Mouse (Mus musculus): ENCODE measurements around the gene Mob2.

Mob2 gene

GRCm38 (mm10) chr7:142060931-142061565 is at the start of gene Mob2:
Gene Mob2 (minus strand): TSS chr7:142061065.
- peak; percentile 93 for ATAC-seq (ENCODE audit: insufficient number of reproducible peaks, low FRiP score, low TSS enrichment)

GRCm38 (mm10) chr7:142104747-142105146 is 43.9 kb upstream of the Mob2 start:
- ATAC-seq (ENCODE audit: insufficient number of reproducible peaks, low FRiP score, low TSS enrichment): no peak

- peak; percentile 64 for ATAC-seq (ENCODE audit: insufficient number of reproducible peaks, low FRiP score, low TSS enrichment)
These were observed 36.9 kb upstream of the Mob2 start for GRCm38 (mm10) chr7:142097776-142098175.

- no peak for ATAC-seq (ENCODE audit: insufficient number of reproducible peaks, low FRiP score, low TSS enrichment)
These were observed 35.8 kb upstream of the Mob2 start for GRCm38 (mm10) chr7:142096701-142097100.

GRCm38 (mm10) chr7:142095183-142095931 is 34.5 kb upstream of the Mob2 start, which contains the start of gene Dusp8:
Gene Dusp8 (minus strand): TSS chr7:142095843.
- ATAC-seq (ENCODE audit: insufficient number of reproducible peaks, low FRiP score, low TSS enrichment): peak; percentile 79

GRCm38 (mm10) chr7:142094301-142095143 is 33.7 kb upstream of the Mob2 start:
- no peak; the same call in 1 of the 2 replicates for ATAC-seq (ENCODE audit: insufficient number of reproducible peaks, low FRiP score, low TSS enrichment)

GRCm38 (mm10) chr7:142093696-142094240 is 32.9 kb upstream of the Mob2 start:
- no peak for ATAC-seq (ENCODE audit: insufficient number of reproducible peaks, low FRiP score, low TSS enrichment)

GRCm38 (mm10) chr7:142092991-142093390 is 32.1 kb upstream of the Mob2 start:
- no peak for ATAC-seq (ENCODE audit: insufficient number of reproducible peaks, low FRiP score, low TSS enrichment)

GRCm38 (mm10) chr7:142091848-142092247 is 31.0 kb upstream of the Mob2 start:
- no peak for ATAC-seq (ENCODE audit: insufficient number of reproducible peaks, low FRiP score, low TSS enrichment)

GRCm38 (mm10) chr7:142089648-142090447 is 29.0 kb upstream of the Mob2 start:
- ATAC-seq (ENCODE audit: insufficient number of reproducible peaks, low FRiP score, low TSS enrichment): no peak

GRCm38 (mm10) chr7:142088886-142089285 is 28.0 kb upstream of the Mob2 start:
- no peak for ATAC-seq (ENCODE audit: insufficient number of reproducible peaks, low FRiP score, low TSS enrichment)

- ATAC-seq (ENCODE audit: insufficient number of reproducible peaks, low FRiP score, low TSS enrichment): no peak
These were observed 26.3 kb upstream of the Mob2 start for GRCm38 (mm10) chr7:142087069-142087652.

- ATAC-seq (ENCODE audit: insufficient number of reproducible peaks, low FRiP score, low TSS enrichment): no peak
These were observed 25.5 kb upstream of the Mob2 start for GRCm38 (mm10) chr7:142086159-142086905.

- peak; percentile 26; the same call in 1 of the 2 replicates for ATAC-seq (ENCODE audit: insufficient number of reproducible peaks, low FRiP score, low TSS enrichment)
These were observed 24.0 kb upstream of the Mob2 start for GRCm38 (mm10) chr7:142084820-142085219.

GRCm38 (mm10) chr7:142084395-142084794 is 23.5 kb upstream of the Mob2 start:
- 0 out of 2 replicates have a peak, but pooled peaks have one; percentile 50 for ATAC-seq (ENCODE audit: insufficient number of reproducible peaks, low FRiP score, low TSS enrichment)

- 0 out of 2 replicates have a peak, but pooled peaks have one; percentile 19 for ATAC-seq (ENCODE audit: insufficient number of reproducible peaks, low FRiP score, low TSS enrichment)
These were observed 22.9 kb upstream of the Mob2 start for GRCm38 (mm10) chr7:142083588-142084317.

GRCm38 (mm10) chr7:142082607-142083006 is 21.7 kb upstream of the Mob2 start:
- ATAC-seq (ENCODE audit: insufficient number of reproducible peaks, low FRiP score, low TSS enrichment): no peak

- ATAC-seq (ENCODE audit: insufficient number of reproducible peaks, low FRiP score, low TSS enrichment): no peak
These were observed 21.3 kb upstream of the Mob2 start for GRCm38 (mm10) chr7:142082179-142082578.

All from cerebellum, adult (tissue).